Mouse (Mus musculus): ENCODE measurements at regions not wholly inside any gene's neighbourhood (a gene's known extent, or its start where the extent isn't known, plus 50 kb on each side); places are given as distances from the start of the nearest gene placed in this dataset.

DNA sequence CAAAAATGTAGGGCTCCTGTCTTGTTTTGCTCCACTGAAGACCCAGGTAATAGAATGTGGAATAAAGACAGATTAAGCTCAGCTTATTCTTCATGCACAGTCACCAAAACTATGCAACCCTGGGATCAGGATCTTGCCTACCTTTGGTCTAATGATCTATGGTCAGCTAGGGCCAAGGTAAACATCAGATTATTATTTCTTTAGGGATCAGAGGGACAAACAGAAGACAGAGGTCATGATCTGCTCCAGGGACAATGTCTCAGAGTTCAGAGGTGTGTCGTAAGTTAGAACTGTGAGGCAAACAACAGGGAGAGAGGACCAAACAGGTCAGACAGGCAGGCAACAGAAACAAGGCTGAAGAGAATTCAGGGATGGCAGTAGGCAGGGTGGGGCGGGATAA is 158.8 kb upstream of the Nr2f2 start:
- intact Hi-C loops (cut with DNase I): no loop called here
- DNase-seq (ENCODE audit: extremely low spot score in 1 of 2, low spot score in 2 of 2): no peak

DNA sequence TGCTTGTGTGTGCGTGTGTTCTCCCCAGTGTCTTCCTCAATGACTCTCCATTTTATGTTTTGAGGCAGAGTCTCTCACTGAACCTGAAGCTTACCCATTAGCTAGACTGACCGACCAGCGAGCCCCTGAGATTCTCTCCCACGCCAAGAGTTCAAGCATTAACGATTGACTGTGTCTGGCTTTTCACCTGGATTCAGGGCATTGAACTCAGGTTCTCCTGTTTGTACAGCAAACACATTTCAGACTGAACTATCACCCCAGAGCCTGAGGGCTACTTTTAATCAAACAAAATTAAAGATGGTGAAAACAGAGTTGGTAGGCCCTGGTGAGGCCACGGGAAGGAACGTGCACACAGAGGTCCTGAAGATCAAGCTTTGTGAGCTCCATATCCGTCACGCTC is 158.2 kb upstream of the Nr2f2 start:
- intact Hi-C loops (cut with DNase I): no loop called here
- DNase-seq (ENCODE audit: extremely low spot score in 1 of 2, low spot score in 2 of 2): no peak

GRCm38 (mm10) chr7:70524251-70524650 is 157.7 kb upstream of the Nr2f2 start:
- intact Hi-C loops (cut with DNase I): no loop called here
- DNase-seq (ENCODE audit: extremely low spot score in 1 of 2, low spot score in 2 of 2): no peak

DNA sequence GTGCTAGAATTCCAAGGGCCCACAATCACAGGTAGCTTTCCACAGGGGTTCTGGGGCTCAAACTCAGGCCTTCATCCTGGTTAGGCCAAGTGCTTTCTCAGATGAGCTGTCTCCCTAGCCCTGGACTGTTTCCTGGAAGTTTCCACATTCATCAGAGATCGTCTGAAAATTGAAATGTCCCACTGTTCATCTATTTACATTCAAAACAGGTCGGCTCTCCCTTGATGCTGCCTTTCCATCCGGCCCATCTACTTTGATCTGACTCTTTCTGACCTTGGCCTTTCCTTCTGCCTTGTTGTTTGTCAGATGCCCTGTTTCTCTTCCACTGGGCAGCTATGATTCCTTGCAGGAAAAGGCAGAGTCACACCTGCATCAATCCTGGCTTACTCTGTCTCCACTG is 150.2 kb upstream of the Nr2f2 start:
- intact Hi-C loops (cut with DNase I): no loop called here
- no peak for DNase-seq (ENCODE audit: extremely low spot score in 1 of 2, low spot score in 2 of 2)

DNA sequence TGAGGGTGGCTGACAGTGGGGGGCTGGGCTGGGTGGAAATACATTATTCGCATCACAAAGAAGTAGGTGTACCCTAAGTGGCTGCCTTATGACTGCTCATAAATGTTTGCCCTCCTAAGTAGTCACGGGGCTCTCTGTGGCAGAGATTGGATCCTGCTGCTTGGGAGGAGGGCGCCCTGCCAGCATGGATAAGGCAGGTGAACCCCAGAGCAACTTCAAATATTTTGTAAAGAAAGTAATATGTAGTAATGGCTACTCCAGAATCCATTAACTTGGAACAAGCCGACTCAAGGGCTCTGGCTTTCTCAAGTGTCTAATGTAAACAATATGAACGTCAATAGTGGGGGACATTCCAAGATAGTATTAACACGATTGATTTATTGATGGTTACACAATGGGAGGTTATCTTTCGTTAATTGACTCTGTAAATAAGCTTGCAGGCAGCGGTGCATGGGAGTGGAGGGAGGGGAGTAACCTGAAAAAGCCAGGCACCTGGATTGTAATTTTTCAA is 148.9 kb upstream of the Nr2f2 start:
- intact Hi-C loops (cut with DNase I): no loop called here

GRCm38 (mm10) chr7:70514666-70515065 is 148.1 kb upstream of the Nr2f2 start:
- DNase-seq (ENCODE audit: extremely low spot score in 1 of 2, low spot score in 2 of 2): peak in 1 of 2 experiments; percentile 20
- intact Hi-C loops (cut with DNase I): no loop called here

More for the DNA sequence above, 148.9 kb upstream of the Nr2f2 start:
- DNase-seq (ENCODE audit: extremely low spot score in 1 of 2, low spot score in 2 of 2): no peak

- DNase-seq (ENCODE audit: extremely low spot score in 1 of 2, low spot score in 2 of 2): no peak
- intact Hi-C loops (cut with DNase I): no loop called here
These were observed 145.8 kb upstream of the Nr2f2 start for GRCm38 (mm10) chr7:70512354-70512753.

GRCm38 (mm10) chr7:70505671-70506181 is 139.2 kb upstream of the Nr2f2 start:
- DNase-seq (ENCODE audit: extremely low spot score in 1 of 2, low spot score in 2 of 2): peak in 1 of 2 experiments; percentile 52
- intact Hi-C loops (cut with DNase I): no loop called here

DNA sequence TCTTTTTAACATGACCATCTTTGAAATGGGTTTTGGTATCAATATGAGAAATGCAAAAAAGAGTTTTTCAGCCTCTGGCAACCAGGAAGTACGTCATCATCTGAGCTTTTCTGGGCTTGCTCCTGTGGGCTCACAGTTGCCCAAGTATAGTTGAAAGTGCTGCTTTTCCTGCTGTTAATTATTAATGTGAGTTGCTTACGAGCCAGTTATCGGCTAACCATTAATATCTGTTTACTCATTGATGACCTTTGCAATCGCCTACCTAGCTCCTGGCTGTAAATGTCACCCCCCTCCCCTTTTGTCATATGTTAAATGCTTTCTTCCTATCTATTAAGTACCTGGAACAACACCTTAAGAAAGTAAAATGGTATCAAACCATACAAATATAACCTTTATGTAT is 135.3 kb upstream of the Nr2f2 start:
- DNase-seq (ENCODE audit: extremely low spot score in 1 of 2, low spot score in 2 of 2): no peak
- intact Hi-C loops (cut with DNase I): no loop called here

- DNase-seq (ENCODE audit: extremely low spot score in 1 of 2, low spot score in 2 of 2): no peak
- intact Hi-C loops (cut with DNase I): no loop called here
These were observed 130.1 kb upstream of the Nr2f2 start for GRCm38 (mm10) chr7:70496541-70497154.

DNA sequence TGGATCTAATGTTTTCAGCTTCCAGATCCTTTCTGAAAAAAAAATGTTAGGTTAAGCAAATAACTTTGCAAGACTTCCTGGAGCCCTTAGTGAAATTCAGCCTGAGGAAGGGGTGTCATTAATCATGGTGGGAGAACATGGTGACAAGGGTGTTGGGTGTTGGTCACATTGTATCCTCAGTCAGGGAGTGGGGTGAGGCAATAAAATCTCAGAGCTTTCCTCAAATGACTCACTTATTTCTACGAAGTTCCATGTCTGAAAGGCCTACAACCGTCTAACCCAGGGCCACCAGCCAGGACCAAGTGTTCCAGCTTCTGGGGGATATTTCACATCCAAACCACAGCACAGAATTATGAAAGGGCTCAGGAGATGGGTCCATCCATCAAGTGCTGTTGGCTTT is 117.7 kb upstream of the Nr2f2 start:
- DNase-seq (ENCODE audit: extremely low spot score in 1 of 2, low spot score in 2 of 2): no peak
- intact Hi-C loops (cut with DNase I): no loop called here

- no peak for DNase-seq (ENCODE audit: extremely low spot score in 1 of 2, low spot score in 2 of 2)
- intact Hi-C loops (cut with DNase I): no loop called here
These were observed 117.0 kb upstream of the Nr2f2 start for GRCm38 (mm10) chr7:70483536-70483935.

DNA sequence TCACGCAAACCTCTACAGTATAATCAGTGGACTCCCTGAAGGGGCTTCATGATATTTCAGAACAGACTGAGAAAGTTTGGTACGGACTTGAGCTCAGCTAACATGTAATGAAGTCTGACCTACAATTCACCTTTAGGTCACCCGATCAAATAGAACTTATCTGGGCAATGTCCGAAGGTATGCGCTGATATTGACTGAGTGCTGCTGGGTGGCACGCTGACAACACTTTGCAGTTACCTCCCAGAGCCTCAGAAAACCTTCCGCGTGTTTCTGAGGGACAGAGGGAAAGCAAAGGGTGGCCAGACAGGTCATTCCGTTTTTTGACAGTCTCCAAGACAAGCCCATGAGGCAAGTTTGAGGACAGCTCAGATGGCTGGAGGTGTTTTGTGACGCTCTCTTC is 115.3 kb upstream of the Nr2f2 start:
- DNase-seq (ENCODE audit: extremely low spot score in 1 of 2, low spot score in 2 of 2): no peak
- intact Hi-C loops (cut with DNase I): no loop called here

DNA sequence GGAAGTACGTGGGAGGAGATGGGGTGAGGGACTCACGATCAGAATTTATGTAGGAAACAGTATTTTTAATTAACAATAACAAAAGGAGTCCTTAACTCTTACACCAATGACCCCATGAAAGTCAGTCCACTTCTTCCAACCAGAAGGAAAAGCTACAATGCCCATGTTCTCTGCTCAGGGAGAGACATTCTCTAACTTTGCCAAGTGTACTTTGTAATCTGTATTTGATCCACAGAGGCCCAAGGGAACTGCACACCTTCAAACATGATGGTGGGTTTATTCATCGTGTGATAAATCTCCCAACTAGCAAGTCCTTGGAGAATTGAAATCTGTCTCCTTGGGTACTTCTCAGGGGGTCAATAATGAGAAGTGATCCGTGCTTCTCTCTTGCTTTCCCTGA is 106.3 kb upstream of the Nr2f2 start:
- DNase-seq (ENCODE audit: extremely low spot score in 1 of 2, low spot score in 2 of 2): no peak
- intact Hi-C loops (cut with DNase I): no loop called here

GRCm38 (mm10) chr7:70470557-70470956 is 104.0 kb upstream of the Nr2f2 start:
- no peak for DNase-seq (ENCODE audit: extremely low spot score in 1 of 2, low spot score in 2 of 2)
- intact Hi-C loops (cut with DNase I): no loop called here

- intact Hi-C loops (cut with DNase I): no loop called here
- DNase-seq (ENCODE audit: extremely low spot score in 1 of 2, low spot score in 2 of 2): no peak
These were observed 95.6 kb upstream of the Nr2f2 start for GRCm38 (mm10) chr7:70462131-70462530.

DNA sequence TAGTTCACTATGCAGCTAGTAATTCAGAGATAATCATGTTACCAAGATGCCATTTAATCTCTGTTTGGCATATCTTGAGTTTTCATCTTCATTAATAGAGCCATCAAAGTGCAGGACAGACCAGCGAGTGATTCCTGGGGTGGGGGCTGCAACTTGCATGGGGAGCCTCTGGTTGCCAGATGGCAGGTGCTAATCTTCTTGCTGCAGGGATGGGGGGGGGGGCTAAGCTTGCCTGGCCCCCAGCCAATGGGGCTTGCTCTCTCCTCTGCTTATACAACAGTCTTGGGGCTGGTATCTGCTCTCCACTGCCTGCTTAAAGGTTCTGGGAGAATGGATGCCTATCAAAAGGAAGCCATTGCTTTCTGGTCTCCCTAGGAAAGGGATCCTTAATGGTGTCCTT is 88.0 kb upstream of the Nr2f2 start:
- intact Hi-C loops (cut with DNase I): no loop called here
- no peak for DNase-seq (ENCODE audit: extremely low spot score in 1 of 2, low spot score in 2 of 2)

DNA sequence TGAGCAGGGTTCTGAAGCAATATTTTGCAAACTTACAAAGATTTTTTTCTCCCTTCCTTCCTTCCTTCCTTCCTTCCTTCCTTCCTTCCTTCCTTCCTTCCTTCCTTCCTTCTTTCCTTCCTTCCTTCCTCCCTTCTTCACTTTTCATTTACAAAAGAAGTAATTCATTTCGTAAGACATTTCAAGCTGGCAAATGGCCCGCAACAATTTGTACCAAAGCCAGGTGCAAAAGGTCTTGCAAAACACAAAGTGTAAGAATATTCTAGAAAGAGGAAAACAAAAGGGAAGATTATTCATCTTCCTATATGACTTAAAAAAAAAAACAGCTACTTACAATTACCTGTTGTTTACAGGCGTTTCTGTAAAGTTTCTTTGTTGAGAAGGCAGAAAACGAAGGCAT is 86.3 kb upstream of the Nr2f2 start:
- intact Hi-C loops (cut with DNase I): no loop called here
- no peak for DNase-seq (ENCODE audit: extremely low spot score in 1 of 2, low spot score in 2 of 2)

DNA sequence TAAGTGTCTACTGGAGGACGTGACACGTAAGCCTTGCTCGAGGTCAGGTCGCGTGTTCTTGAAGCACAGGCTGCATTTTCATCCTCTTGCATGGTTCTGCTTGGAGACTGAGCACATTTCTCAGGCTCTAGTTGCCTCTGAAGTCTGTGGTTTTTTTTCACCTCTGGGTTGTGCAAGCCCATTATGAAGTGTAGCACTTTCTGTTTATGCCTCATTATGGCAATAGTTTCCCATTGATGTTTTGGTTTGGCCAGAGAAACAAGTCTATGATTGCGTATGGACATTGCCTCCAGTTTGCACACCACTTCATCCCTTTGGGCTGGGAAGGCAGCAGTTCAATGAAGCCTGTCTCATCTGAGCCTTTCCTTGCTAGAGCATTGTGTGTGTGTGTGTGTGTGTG is 72.4 kb upstream of the Nr2f2 start:
- intact Hi-C loops (cut with DNase I): no loop called here

DNA sequence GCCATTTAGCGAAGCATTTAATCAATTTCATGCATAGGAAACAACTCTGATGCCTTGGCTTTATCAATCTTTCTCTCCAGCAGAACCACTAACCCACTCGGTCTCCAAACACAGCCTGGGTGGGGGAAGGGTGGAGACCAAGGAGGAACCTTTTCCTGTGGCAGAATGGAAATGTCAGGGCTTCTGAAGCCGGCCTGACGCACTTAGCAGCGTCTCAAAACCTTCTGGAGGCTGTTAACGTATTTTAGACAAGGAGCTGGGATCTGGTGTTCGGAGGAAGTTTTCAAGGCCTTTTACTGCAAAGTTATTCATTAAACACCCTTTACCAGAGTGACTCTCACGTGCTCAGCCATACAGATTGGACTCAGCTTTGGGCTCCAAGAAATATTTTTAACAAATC is 67.3 kb upstream of the Nr2f2 start:
- DNase-seq (ENCODE audit: extremely low spot score in 1 of 2, low spot score in 2 of 2): no peak
- intact Hi-C loops (cut with DNase I): no loop called here

More for the DNA sequence above, 72.4 kb upstream of the Nr2f2 start:
- no peak for DNase-seq (ENCODE audit: extremely low spot score in 1 of 2, low spot score in 2 of 2)

- intact Hi-C loops (cut with DNase I): no loop called here
These were observed 66.8 kb upstream of the Nr2f2 start for GRCm38 (mm10) chr7:70433358-70433757.

More at GRCm38 (mm10) chr7:70433358-70433757, 66.8 kb upstream of the Nr2f2 start:
- no peak for DNase-seq (ENCODE audit: extremely low spot score in 1 of 2, low spot score in 2 of 2)
